Mouse (Mus musculus): ENCODE measurements around the gene Eml1.

DNA sequence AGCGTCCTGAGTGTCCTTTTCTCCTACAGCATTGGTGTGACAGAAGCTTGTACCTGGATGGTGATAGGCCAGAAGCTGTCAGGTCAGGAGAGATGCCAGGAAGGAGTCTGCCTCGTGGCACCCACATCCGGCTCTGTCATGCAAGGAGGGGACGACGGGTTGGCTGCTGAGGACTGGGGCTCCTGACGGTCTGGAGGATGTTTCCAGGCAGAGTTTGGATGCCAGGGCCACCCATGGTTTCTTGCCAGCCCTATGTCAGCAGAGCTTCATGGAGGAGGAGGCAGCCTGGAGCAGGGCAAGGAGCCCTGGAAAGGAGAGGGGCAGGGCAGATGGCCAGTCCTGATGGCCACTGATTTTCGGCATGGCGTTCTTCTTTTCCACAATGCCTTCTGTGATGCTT is 28.4 kb downstream of the Eml1 start:
- no peak for TF ChIP-seq CTCF (IDR thresholded peaks at IDR 0.05; ENCODE audit: control insufficient read depth, insufficient read depth, low read length)
- TF ChIP-seq POLR2A (IDR thresholded peaks at IDR 0.05; ENCODE audit: borderline replicate concordance, control insufficient read depth, low read depth, low read length), result no peak

Data from bone marrow, adult 2 months (tissue).